In the genomic region with DNA sequence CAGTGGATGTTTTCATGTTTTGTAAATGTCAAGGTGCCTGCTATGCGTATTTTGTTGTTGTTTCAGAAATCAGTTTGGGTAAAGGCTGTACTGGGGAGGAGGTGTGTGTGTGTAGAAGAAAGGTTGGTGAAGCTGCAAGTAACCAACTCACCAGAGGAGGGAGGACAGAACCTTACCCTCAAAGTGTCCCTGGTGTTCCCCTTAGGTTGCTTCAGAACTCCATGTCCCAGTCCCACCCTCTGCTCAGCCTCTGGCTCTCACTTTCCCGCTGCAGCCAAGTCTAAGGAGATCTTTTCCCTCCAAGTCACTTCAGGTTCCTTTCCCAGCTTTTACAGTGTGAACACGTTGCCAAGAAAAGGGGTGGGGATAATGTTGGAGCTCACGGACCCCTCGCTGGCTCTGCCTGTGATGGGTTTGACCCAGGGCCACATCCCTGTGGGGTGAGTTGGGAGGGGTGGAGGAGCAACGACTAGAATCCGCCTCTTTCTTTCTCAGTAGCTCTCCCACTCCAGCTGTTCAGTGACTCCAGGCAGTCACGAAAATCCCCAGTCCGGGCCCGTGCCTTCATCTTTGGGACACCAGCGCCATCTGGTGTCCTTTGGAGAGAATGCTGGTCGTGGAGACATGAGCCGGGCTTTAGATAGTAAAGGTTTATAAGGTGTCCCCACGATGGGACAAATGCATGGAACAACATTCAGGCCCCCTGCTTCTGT, we compare ENCODE assay signal across 8 mouse cellular contexts. TPM values are rescaled to one million over a fixed set of nuclear protein-coding genes. Genes with fewer than 3 reads are reported as not detected.
DNase-seq lines count a peak whose midpoint lies in the region; ATAC-seq and TF ChIP-seq lines count a peak whose summit lies in the region.

No protein-coding gene starts in this region.

- H3K4me1 ChIP-seq in heart, embryonic 14.5 days (ENCODE audit: control insufficient read depth in 2 of 2, insufficient read depth in 2 of 2, low read length in 2 of 2) = peaks cover 17 to 18% of the 10 kb centered on the region in 2 experiments
- H3K4me1 ChIP-seq in kidney, embryonic 16.5 days (ENCODE audit: insufficient read depth, low read length) = peaks cover 10% of the 10 kb centered on the region; the same call in 1 of the 2 replicates
- H3K4me1 ChIP-seq in liver, adult 2 months (ENCODE audit: control insufficient read depth, insufficient read depth, low read length) = no peaks in the 10 kb centered on the region
- H3K4me1 ChIP-seq in stomach, embryonic 15.5 days = no peaks in the 10 kb centered on the region; the same call in 1 of the 2 replicates

- 7% methylated on average over 14 of the region's 14 CpGs for WGBS in heart, embryonic 14.5 days
- WGBS in kidney, embryonic 16.5 days = 7% methylated on average over 14 of the region's 14 CpGs
- 14% methylated on average over 14 of the region's 14 CpGs for WGBS in liver, adult 2 months
- 9% methylated on average over 14 of the region's 14 CpGs for WGBS in stomach, embryonic 15.5 days

- peak; percentile 57; the same call in 1 of the 2 replicates for ATAC-seq in erythroblast, adult 5-6 weeks (replicated peaks; ENCODE audit: low FRiP score, poor library complexity, severe bottlenecking)
- ATAC-seq in heart, embryonic 14.5 days (ENCODE audit: insufficient number of reproducible peaks, insufficient read depth, low FRiP score, low read depth) = no peak; the same call in 1 of the 2 replicates
- peak; percentile 79; the same call in 1 of the 2 replicates for ATAC-seq in kidney, embryonic 16.5 days (ENCODE audit: low FRiP score, low TSS enrichment)
- ATAC-seq in stomach, embryonic 15.5 days (ENCODE audit: insufficient read depth, low FRiP score, low read depth) = peak; percentile 71

- H3K9ac ChIP-seq in heart, embryonic 14.5 days (ENCODE audit: low read length) = 0 out of 2 replicates have a peak overlapping the region, but pooled peaks have one; percentile 31
- peak overlapping the region; percentile 19; the same call in 1 of the 2 replicates for H3K9ac ChIP-seq in kidney, embryonic 16.5 days (replicated peaks; ENCODE audit: low read length)
- H3K9ac ChIP-seq in liver, adult 2 months (ENCODE audit: low read depth, low read length) = no peak overlapping the region
- no peak overlapping the region for H3K9ac ChIP-seq in stomach, embryonic 15.5 days

- TF ChIP-seq POLR2A in brain, embryonic 14.5 days (IDR thresholded peaks at IDR 0.05; ENCODE audit: borderline replicate concordance, extremely low read depth, insufficient read depth, insufficient read length, poor library complexity, severe bottlenecking) = no peak
- TF ChIP-seq POLR2A in liver, adult 2 months (IDR thresholded peaks at IDR 0.05; ENCODE audit: extremely low read depth, insufficient read depth, low read length) = no peak
- no peak for TF ChIP-seq POLR2A in myocyte (IDR thresholded peaks at IDR 0.05; ENCODE audit: insufficient read length, low read depth)

- no peak overlapping the region for H3K27ac ChIP-seq in heart, embryonic 14.5 days (replicated peaks in 1 of 2; ENCODE audit: control insufficient read depth in 1 of 2, insufficient read depth in 1 of 2, low read depth in 2 of 2, low read length in 2 of 2)
- H3K27ac ChIP-seq in kidney, embryonic 16.5 days (ENCODE audit: low read length) = no peak overlapping the region
- H3K27ac ChIP-seq in liver, adult 2 months (replicated peaks; ENCODE audit: insufficient read depth, low read depth, low read length) = no peak overlapping the region
- no peak overlapping the region for H3K27ac ChIP-seq in stomach, embryonic 15.5 days

- peak; percentile 58 to 62 for DNase-seq in CD8-positive naive resting alpha-beta T cell, adult 2 months (ENCODE audit: low read depth in 2 of 2, low spot score in 2 of 2)
- DNase-seq in brain, embryonic 14.5 days (ENCODE audit: low read depth) = peak; percentile 86
- DNase-seq in liver, adult 2 months (ENCODE audit: extremely low read depth, low read depth, low spot score) = peak; percentile 13

- TF ChIP-seq CTCF in brain, embryonic 14.5 days (IDR thresholded peaks at IDR 0.05; ENCODE audit: borderline replicate concordance, extremely low read depth, insufficient read depth, insufficient read length) = peak; percentile 99
- peak; percentile 91 for TF ChIP-seq CTCF in liver, adult 2 months (IDR thresholded peaks at IDR 0.05; ENCODE audit: low read depth, low read length)

- H3K27me3 ChIP-seq in heart, embryonic 14.5 days (ENCODE audit: control insufficient read depth, insufficient read depth, low read length) = peaks cover 28% of the 10 kb centered on the region
- H3K27me3 ChIP-seq in kidney, embryonic 16.5 days (ENCODE audit: insufficient read depth, low read length) = peaks cover 31% of the 10 kb centered on the region
- peaks cover 3% of the 10 kb centered on the region; the same call in 1 of the 2 replicates for H3K27me3 ChIP-seq in liver, adult 2 months (ENCODE audit: control insufficient read depth, insufficient read depth, low read length)
- H3K27me3 ChIP-seq in myocyte (ENCODE audit: control insufficient read depth, insufficient read depth, insufficient read length) = no peaks in the 10 kb centered on the region
- H3K27me3 ChIP-seq in stomach, embryonic 15.5 days (replicated peaks) = 0 out of 2 replicates have a peak, but pooled peaks cover 9% of the 10 kb centered on the region

- no peak overlapping the region for H3K4me3 ChIP-seq in heart, embryonic 14.5 days (ENCODE audit: control insufficient read depth in 1 of 2, insufficient read depth in 1 of 2, low read depth in 1 of 2, low read length in 2 of 2)
- no peak overlapping the region for H3K4me3 ChIP-seq in kidney, embryonic 16.5 days (ENCODE audit: low read length)
- no peak overlapping the region for H3K4me3 ChIP-seq in liver, adult 2 months (ENCODE audit: insufficient read depth, low read depth, low read length)
- H3K4me3 ChIP-seq in myocyte = no peak overlapping the region
- no peak overlapping the region for H3K4me3 ChIP-seq in stomach, embryonic 15.5 days (replicated peaks)

- H3ac ChIP-seq in myocyte (ENCODE audit: control insufficient read depth, insufficient read length) = no peak overlapping the region

- no peaks in the 10 kb centered on the region for H3K36me3 ChIP-seq in heart, embryonic 14.5 days (ENCODE audit: control insufficient read depth, insufficient read depth, low read length)
- H3K36me3 ChIP-seq in kidney, embryonic 16.5 days (ENCODE audit: insufficient read depth, low read length) = 0 out of 2 replicates have a peak, but pooled peaks cover 2% of the 10 kb centered on the region
- H3K36me3 ChIP-seq in liver, adult 2 months (ENCODE audit: control insufficient read depth, insufficient read depth, low read length) = no peaks in the 10 kb centered on the region
- H3K36me3 ChIP-seq in myocyte (ENCODE audit: control insufficient read depth, insufficient read depth) = no peaks in the 10 kb centered on the region
- no peaks in the 10 kb centered on the region for H3K36me3 ChIP-seq in stomach, embryonic 15.5 days

- no peaks in the 10 kb centered on the region for H3K79me2 ChIP-seq in liver, adult 2 months (ENCODE audit: control insufficient read depth, insufficient read depth, low read length)
- no peaks in the 10 kb centered on the region for H3K79me2 ChIP-seq in myocyte (ENCODE audit: control insufficient read depth, insufficient read depth)

- H3K4me2 ChIP-seq in heart, embryonic 14.5 days (ENCODE audit: low read length) = no peak overlapping the region
- H3K4me2 ChIP-seq in kidney, embryonic 16.5 days (replicated peaks; ENCODE audit: low read depth, low read length) = no peak overlapping the region
- H3K4me2 ChIP-seq in myocyte (ENCODE audit: low read depth) = peak overlapping the region; percentile 58
- H3K4me2 ChIP-seq in stomach, embryonic 15.5 days = no peak overlapping the region; the same call in 1 of the 2 replicates

- H3K9me3 ChIP-seq in heart, embryonic 14.5 days (ENCODE audit: control insufficient read depth, low read length) = no peaks in the 10 kb centered on the region
- H3K9me3 ChIP-seq in kidney, embryonic 16.5 days (ENCODE audit: low read length) = no peaks in the 10 kb centered on the region
- H3K9me3 ChIP-seq in stomach, embryonic 15.5 days = no peaks in the 10 kb centered on the region

RNA-seq across cellular contexts. Expression of gene Chpf, which starts 11.7 kb away (rescaled TPM):
- polyA plus RNA-seq in brain, embryonic 14.5 days (2012; rRNA removed) = 71.7 and 78.3 TPM in 2 replicates
- total RNA-seq in erythroblast, adult 5-6 weeks (2015; ENCODE audit: low replicate concordance) = 0.42 TPM in 1 of 2 replicates, not detected in the other
- 0.26 and 1.3 TPM in 2 replicates for total RNA-seq in erythroblast, adult 5-6 weeks (2017; ENCODE audit: low replicate concordance)
- 23.5 and 27.0 TPM in 2 replicates for polyA plus RNA-seq in heart, embryonic 14.5 days (2014; fragmentation: Nextera tagmentation; extraction: Ambion mirVana)
- 37.9 and 38.6 TPM in 2 replicates for polyA plus RNA-seq in kidney, embryonic 16.5 days (2015; fragmentation: Nextera tagmentation; extraction: Ambion mirVana)
- total RNA-seq in liver, adult 2 months (2014; rRNA removed) = 1.4 and 1.9 TPM in 2 replicates
- 2.9 and 3.4 TPM in 2 replicates for polyA plus RNA-seq in liver, adult 2 months (2012; rRNA removed)
- 52.1 TPM for polyA plus RNA-seq in myocyte (2012; fragmentation: generic; extraction: Trizol)
- polyA plus RNA-seq in stomach, embryonic 15.5 days (2015; fragmentation: Nextera tagmentation; extraction: Ambion mirVana) = 40.9 and 41.9 TPM in 2 replicates

RNA-seq across cellular contexts. Expression of gene Tmem198, which starts 12.0 kb away (rescaled TPM):
- 46.9 and 57.2 TPM in 2 replicates for polyA plus RNA-seq in brain, embryonic 14.5 days (2012; rRNA removed)
- not detected in 2 replicates for total RNA-seq in erythroblast, adult 5-6 weeks (2015; ENCODE audit: low replicate concordance)
- not detected in 2 replicates for total RNA-seq in erythroblast, adult 5-6 weeks (2017; ENCODE audit: low replicate concordance)
- 0.20 and 0.38 TPM in 2 replicates for polyA plus RNA-seq in heart, embryonic 14.5 days (2014; fragmentation: Nextera tagmentation; extraction: Ambion mirVana)
- 0.77 and 0.99 TPM in 2 replicates for polyA plus RNA-seq in kidney, embryonic 16.5 days (2015; fragmentation: Nextera tagmentation; extraction: Ambion mirVana)
- 0.55 TPM in 1 of 2 replicates, not detected in the other for total RNA-seq in liver, adult 2 months (2014; rRNA removed)
- polyA plus RNA-seq in liver, adult 2 months (2012; rRNA removed) = 0.06 and 0.15 TPM in 2 replicates
- 0.78 TPM for polyA plus RNA-seq in myocyte (2012; fragmentation: generic; extraction: Trizol)
- 2.3 and 2.7 TPM in 2 replicates for polyA plus RNA-seq in stomach, embryonic 15.5 days (2015; fragmentation: Nextera tagmentation; extraction: Ambion mirVana)

RNA-seq across cellular contexts. Expression of gene Asic4, which starts 17.1 kb away (rescaled TPM):
- polyA plus RNA-seq in brain, embryonic 14.5 days (2012; rRNA removed) = 23.3 and 41.3 TPM in 2 replicates
- total RNA-seq in erythroblast, adult 5-6 weeks (2015; ENCODE audit: low replicate concordance) = not detected in 2 replicates
- not detected in 2 replicates for total RNA-seq in erythroblast, adult 5-6 weeks (2017; ENCODE audit: low replicate concordance)
- polyA plus RNA-seq in heart, embryonic 14.5 days (2014; fragmentation: Nextera tagmentation; extraction: Ambion mirVana) = 0.18 TPM in 1 of 2 replicates, not detected in the other
- polyA plus RNA-seq in kidney, embryonic 16.5 days (2015; fragmentation: Nextera tagmentation; extraction: Ambion mirVana) = 1.00 and 1.5 TPM in 2 replicates
- total RNA-seq in liver, adult 2 months (2014; rRNA removed) = not detected in 2 replicates
- polyA plus RNA-seq in liver, adult 2 months (2012; rRNA removed) = not detected in 2 replicates
- 0.28 TPM for polyA plus RNA-seq in myocyte (2012; fragmentation: generic; extraction: Trizol)
- 2.0 and 2.1 TPM in 2 replicates for polyA plus RNA-seq in stomach, embryonic 15.5 days (2015; fragmentation: Nextera tagmentation; extraction: Ambion mirVana)

RNA-seq across cellular contexts. Expression of gene Gmppa, which starts 31.6 kb away (rescaled TPM):
- polyA plus RNA-seq in brain, embryonic 14.5 days (2012; rRNA removed) = 98.7 and 144 TPM in 2 replicates
- total RNA-seq in erythroblast, adult 5-6 weeks (2015; ENCODE audit: low replicate concordance) = 2.9 and 14.4 TPM in 2 replicates
- 6.1 and 20.1 TPM in 2 replicates for total RNA-seq in erythroblast, adult 5-6 weeks (2017; ENCODE audit: low replicate concordance)
- 53.3 and 71.9 TPM in 2 replicates for polyA plus RNA-seq in heart, embryonic 14.5 days (2014; fragmentation: Nextera tagmentation; extraction: Ambion mirVana)
- 91.4 and 91.6 TPM in 2 replicates for polyA plus RNA-seq in kidney, embryonic 16.5 days (2015; fragmentation: Nextera tagmentation; extraction: Ambion mirVana)
- total RNA-seq in liver, adult 2 months (2014; rRNA removed) = 18.3 and 19.9 TPM in 2 replicates
- 49.8 and 86.4 TPM in 2 replicates for polyA plus RNA-seq in liver, adult 2 months (2012; rRNA removed)
- 106 TPM for polyA plus RNA-seq in myocyte (2012; fragmentation: generic; extraction: Trizol)
- polyA plus RNA-seq in stomach, embryonic 15.5 days (2015; fragmentation: Nextera tagmentation; extraction: Ambion mirVana) = 103 TPM in 2 replicates

RNA-seq across cellular contexts. Expression of gene Obsl1, which starts 38.9 kb away (rescaled TPM):
- 54.3 and 57.6 TPM in 2 replicates for polyA plus RNA-seq in brain, embryonic 14.5 days (2012; rRNA removed)
- not detected in 2 replicates for total RNA-seq in erythroblast, adult 5-6 weeks (2015; ENCODE audit: low replicate concordance)
- not detected in 2 replicates for total RNA-seq in erythroblast, adult 5-6 weeks (2017; ENCODE audit: low replicate concordance)
- polyA plus RNA-seq in heart, embryonic 14.5 days (2014; fragmentation: Nextera tagmentation; extraction: Ambion mirVana) = 109 and 124 TPM in 2 replicates
- polyA plus RNA-seq in kidney, embryonic 16.5 days (2015; fragmentation: Nextera tagmentation; extraction: Ambion mirVana) = 55.7 and 60.9 TPM in 2 replicates
- 0.65 and 1.5 TPM in 2 replicates for total RNA-seq in liver, adult 2 months (2014; rRNA removed)
- polyA plus RNA-seq in liver, adult 2 months (2012; rRNA removed) = 0.51 and 1.3 TPM in 2 replicates
- 148 TPM for polyA plus RNA-seq in myocyte (2012; fragmentation: generic; extraction: Trizol)
- polyA plus RNA-seq in stomach, embryonic 15.5 days (2015; fragmentation: Nextera tagmentation; extraction: Ambion mirVana) = 75.1 and 84.0 TPM in 2 replicates

Comparison
In these comparisons a context has a peak if more than half of its experiments do, and no peak if none do; other contexts are left out.
1. DNase-seq: peak in every context shown above with its lines; median percentile 86 in brain, embryonic 14.5 days; 60 in CD8-positive naive resting alpha-beta T cell, adult 2 months; 13 in liver, adult 2 months.
2. H3K9ac ChIP-seq: peak in heart, embryonic 14.5 days (single experiment) and kidney, embryonic 16.5 days (single experiment); none in liver, adult 2 months (single experiment) and stomach, embryonic 15.5 days (single experiment).
3. RNA of gene Tmem198, which starts 12.0 kb away (polyA plus RNA-seq): 46.9 to 57.2 TPM in brain, embryonic 14.5 days; 2.3 to 2.7 TPM in stomach, embryonic 15.5 days, 0.78 TPM in myocyte (single experiment), 0.77 to 0.99 TPM in kidney, embryonic 16.5 days, 0.20 to 0.38 TPM in heart, embryonic 14.5 days and 0.06 to 0.15 TPM in liver, adult 2 months; every median in the first group is over 10 times any median in the second.